19 mouse cellular contexts compared by ENCODE assay signal in genomic region chr7:6277906-6278305, GRCm38 (mm10). TPM values are rescaled to one million over a fixed set of nuclear protein-coding genes. Genes with fewer than 3 reads are reported as not detected.
"Had no signal": no experiment of that assay in that cellular context is flagged by ENCODE, and none has a peak within 500 bp of the region (broad histone marks: within the 10 kb centered on the region; RNA-seq: fewer than 3 reads in every experiment).

No protein-coding gene starts in this region.

- H3K4me1 ChIP-seq: limb, embryonic 13.5 days; midbrain, embryonic 12.5 days; neural tube, embryonic 13.5 days had no signal

- H3K9ac ChIP-seq: limb, embryonic 13.5 days; midbrain, embryonic 12.5 days; neural tube, embryonic 13.5 days had no signal

- H3K4me2 ChIP-seq: limb, embryonic 13.5 days; midbrain, embryonic 12.5 days; neural tube, embryonic 13.5 days had no signal

- H3K4me3 ChIP-seq: layer of hippocampus, adult 2 months; limb, embryonic 13.5 days; midbrain, embryonic 12.5 days; neural tube, embryonic 13.5 days had no signal

- DNase-seq: kidney, adult 9 months; kidney, postnatal 4 days; left cerebral cortex, postnatal 4 days; lung, adult 18-20 months; lung, postnatal 36 days; retina, postnatal 1 day; right cerebral cortex, postnatal 4 days; spleen, adult 18-20 months; thymus, postnatal 36 days had no signal

- H3K27ac ChIP-seq: kidney, postnatal 0 days; layer of hippocampus, adult 2 months; limb, embryonic 13.5 days; midbrain, embryonic 12.5 days; neural tube, embryonic 13.5 days had no signal

- ATAC-seq: intestine, postnatal 0 days; lung, postnatal 0 days; midbrain, embryonic 16.5 days had no signal

- H3K36me3 ChIP-seq: limb, embryonic 13.5 days; midbrain, embryonic 12.5 days; neural tube, embryonic 13.5 days had no signal

- H3K27me3 ChIP-seq: limb, embryonic 13.5 days; midbrain, embryonic 12.5 days; neural tube, embryonic 13.5 days had no signal

- H3K9me3 ChIP-seq: limb, embryonic 13.5 days; midbrain, embryonic 12.5 days; neural tube, embryonic 13.5 days had no signal

RNA-seq across cellular contexts. Expression of gene Epp13, which starts 25.4 kb away (rescaled TPM):
- polyA plus RNA-seq: intestine, postnatal 0 days; kidney, postnatal 0 days; limb, embryonic 13.5 days; lung, postnatal 0 days; midbrain, embryonic 12.5 days; midbrain, embryonic 16.5 days; neural tube, embryonic 13.5 days; stomach, embryonic 14.5 days had no signal

RNA-seq across cellular contexts. Expression of gene Zscan5b, which starts 55.8 kb away (rescaled TPM):
- polyA plus RNA-seq: intestine, postnatal 0 days; kidney, postnatal 0 days; limb, embryonic 13.5 days; lung, postnatal 0 days; midbrain, embryonic 12.5 days; midbrain, embryonic 16.5 days; neural tube, embryonic 13.5 days; stomach, embryonic 14.5 days; thymus, postnatal 0 days had no signal
